Mouse (Mus musculus) small intestine, adult 2 months (tissue): Measurements from ENCODE around the gene Pdlim3. TPM values are rescaled to one million over a fixed set of nuclear protein-coding genes. Genes with fewer than 3 reads are reported as not detected.

Experiments
- H3K27ac ChIP-seq: fragments of 200-500 bp; 2 replicates; pipeline ENCODE4 v1.5.1; 2012; ENCODE audit warnings: low read depth, low read length, control low read depth, inconsistent platforms; ENCODE audit not compliant: insufficient read depth
- H3K27me3 ChIP-seq: fragments of 200-500 bp; 2 replicates; pipeline ENCODE4 v1.6.1; 2012; ENCODE audit warnings: mild to moderate bottlenecking, moderate library complexity, low read length, inconsistent platforms; ENCODE audit not compliant: control insufficient read depth, insufficient read depth
- H3K36me3 ChIP-seq: fragments of 200-500 bp; 2 replicates; pipeline ENCODE4 v1.6.1; 2012; ENCODE audit warnings: mild to moderate bottlenecking, low read length, control low read depth, inconsistent platforms; ENCODE audit not compliant: control insufficient read depth, insufficient read depth
- H3K4me1 ChIP-seq: fragments of 200-500 bp; 2 replicates; pipeline ENCODE4 v1.6.1; 2012; ENCODE audit warnings: low read length, inconsistent platforms, mixed read lengths; ENCODE audit not compliant: control insufficient read depth, insufficient read depth, insufficient read length
- H3K4me3 ChIP-seq: fragments of 200-500 bp; 2 replicates; pipeline ENCODE4 v1.5.1; 2012; ENCODE audit warnings: low read depth, mild to moderate bottlenecking, control low read depth, inconsistent platforms, low read length, moderate library complexity
- CTCF ChIP-seq: fragments of 200-500 bp; IDR thresholded peaks from 2 replicates; pipeline ENCODE4 v1.5.1; 2012; ENCODE audit warnings: low read depth, mild to moderate bottlenecking, control low read depth, inconsistent platforms, low read length, moderate library complexity, mixed read lengths; ENCODE audit not compliant: insufficient replicate concordance, insufficient read length; ENCODE audit errors: extremely low read depth
- POLR2A ChIP-seq: fragments of 200-500 bp; IDR thresholded peaks from 2 replicates; pipeline ENCODE4 v1.6.1; 2012; ENCODE audit warnings: low read depth, mild to moderate bottlenecking, control low read depth, inconsistent platforms, low read length, moderate library complexity
- WGBS: fragments of 180-500 bp; shearing (Covaris S2); methylation state at CpG from one replicate; pipeline ENCODE4 v1.1.7; 2018; 5-methylcytosine and 5-hydroxymethylcytosine counted together
- polyA plus RNA-seq: library from polyadenylated mRNA; depleted of rRNA; stranded (reverse); fragments of >200 nt; gene quantifications from 2 replicates; pipeline ENCODE4 v1.2.3, GENCODE M21; 2012

The Pdlim3 gene
- polyA plus RNA-seq, 1 experiment, result 52.8 TPM

DNA sequence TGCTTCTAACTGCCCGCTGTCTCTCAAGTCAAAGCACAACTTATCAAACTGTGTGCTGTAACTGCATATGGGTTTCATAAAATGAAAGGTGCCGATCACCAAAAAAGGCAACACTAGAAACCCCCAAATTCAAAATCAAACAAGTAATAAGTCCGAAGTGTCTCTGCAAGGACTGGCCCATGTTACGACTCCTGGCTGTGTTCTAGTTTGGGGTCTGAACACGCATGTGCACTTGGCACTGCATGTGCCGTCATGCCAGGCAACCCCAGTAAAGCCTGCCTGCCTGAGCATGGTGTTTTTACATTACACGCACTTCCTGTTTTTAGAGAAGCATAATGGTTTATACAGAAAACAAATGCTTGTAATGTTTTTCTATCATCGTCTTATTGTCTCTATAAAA is 3.5 kb upstream of the Pdlim3 start:
- WGBS, result 95% methylated on average over 8 of the region's 8 CpGs
- H3K4me1 ChIP-seq, result no peaks in the 10 kb centered on the region; the same call in 1 of the 2 replicates
- no peak for TF ChIP-seq CTCF
- TF ChIP-seq POLR2A, result no peak
- no peak overlapping the region for H3K27ac ChIP-seq
- H3K36me3 ChIP-seq, result no peaks in the 10 kb centered on the region
- H3K27me3 ChIP-seq, result peaks cover 5% of the 10 kb centered on the region; the same call in 1 of the 2 replicates
- no peak overlapping the region for H3K4me3 ChIP-seq

GRCm38 (mm10) chr8:45883793-45884192 is 1.5 kb upstream of the Pdlim3 start:
- no peak for TF ChIP-seq POLR2A
- TF ChIP-seq CTCF, result no peak
- Histone ChIP-seq H3K4me3 (no peak overlapping the region), H3K27ac (no peak overlapping the region), H3K27me3 (peaks cover 5% of the 10 kb centered on the region; the same call in 1 of the 2 replicates), H3K36me3 (no peaks in the 10 kb centered on the region), H3K4me1 (no peaks in the 10 kb centered on the region; the same call in 1 of the 2 replicates)
- WGBS, result 63% methylated on average over 4 of the region's 4 CpGs

- peak overlapping the region; percentile 29 for H3K4me3 ChIP-seq
- 4% methylated on average over 13 of the region's 13 CpGs for WGBS
- no peak overlapping the region for H3K27ac ChIP-seq
These were observed 709 bp upstream of the Pdlim3 start for GRCm38 (mm10) chr8:45884552-45884951.

GRCm38 (mm10) chr8:45885775-45886174 is 514 bp downstream of the Pdlim3 start:
- Histone ChIP-seq H3K4me3 (peak overlapping the region; percentile 60), H3K4me1 (no peaks in the 10 kb centered on the region; the same call in 1 of the 2 replicates), H3K27me3 (peaks cover 5% of the 10 kb centered on the region; the same call in 1 of the 2 replicates), H3K36me3 (no peaks in the 10 kb centered on the region), H3K27ac (peak overlapping the region; percentile 82)
- 27% methylated on average over 2 of the region's 2 CpGs for WGBS
- no peak for TF ChIP-seq POLR2A
- TF ChIP-seq CTCF, result no peak

More at GRCm38 (mm10) chr8:45884552-45884951, 709 bp upstream of the Pdlim3 start:
- TF ChIP-seq POLR2A (no peak), CTCF (no peak)
- no peaks in the 10 kb centered on the region; the same call in 1 of the 2 replicates for H3K4me1 ChIP-seq
- H3K27me3 ChIP-seq, result peaks cover 5% of the 10 kb centered on the region; the same call in 1 of the 2 replicates
- H3K36me3 ChIP-seq, result no peaks in the 10 kb centered on the region

DNA sequence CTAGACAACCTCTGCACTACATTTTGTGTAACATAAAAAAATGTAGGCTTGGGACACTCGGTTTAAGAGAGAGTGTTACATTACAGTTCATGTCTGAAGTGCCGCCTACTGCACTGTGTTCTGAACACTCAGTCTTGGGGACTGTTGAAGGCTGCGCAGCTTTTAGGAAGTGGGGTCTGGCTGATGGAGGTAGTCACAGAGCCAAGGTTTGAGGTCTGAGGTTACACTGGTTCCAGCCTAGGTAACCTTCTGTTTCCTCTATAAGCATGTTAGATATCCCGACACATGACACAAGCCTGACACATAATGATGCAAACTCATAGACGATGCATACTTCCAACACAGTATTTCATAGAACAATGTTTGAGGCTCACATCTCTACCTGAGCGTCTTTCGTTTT is 4.5 kb downstream of the Pdlim3 start:
- Histone ChIP-seq H3K27ac (no peak overlapping the region; the same call in 1 of the 2 replicates), H3K27me3 (0 out of 2 replicates have a peak, but pooled peaks cover 5% of the 10 kb centered on the region), H3K4me1 (no peaks in the 10 kb centered on the region; the same call in 1 of the 2 replicates), H3K36me3 (no peaks in the 10 kb centered on the region), H3K4me3 (no peak overlapping the region)
- WGBS, result 82% methylated on average over 7 of the region's 7 CpGs
- TF ChIP-seq POLR2A (no peak), CTCF (no peak)

- no peaks in the 10 kb centered on the region for H3K36me3 ChIP-seq
- no peak overlapping the region for H3K27ac ChIP-seq
- 72% methylated on average over 3 of the region's 3 CpGs for WGBS
- no peaks in the 10 kb centered on the region for H3K27me3 ChIP-seq
- H3K4me3 ChIP-seq, result no peak overlapping the region
- no peaks in the 10 kb centered on the region for H3K4me1 ChIP-seq
- no peak for TF ChIP-seq CTCF
- no peak for TF ChIP-seq POLR2A
These were observed 11.3 kb downstream of the Pdlim3 start for GRCm38 (mm10) chr8:45896590-45896989.

DNA sequence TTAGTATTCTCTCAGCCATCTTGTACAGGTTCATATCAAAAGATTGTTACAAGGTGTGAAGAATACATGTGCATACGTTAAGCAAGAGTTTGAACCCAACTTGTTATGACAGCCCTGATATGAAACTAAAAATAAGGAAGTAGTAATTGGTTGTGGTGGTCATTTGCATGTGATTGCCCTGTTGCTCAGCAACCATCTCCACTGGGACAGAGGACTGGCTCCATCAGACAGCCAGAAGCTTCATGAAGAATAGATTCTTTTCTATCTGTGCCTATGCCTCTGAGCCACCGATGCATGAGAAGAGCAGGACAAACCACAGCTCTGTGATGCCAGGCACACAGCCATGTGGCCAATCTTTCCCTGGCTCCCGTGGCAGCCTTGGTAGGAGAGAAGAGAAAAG is 14.5 kb downstream of the Pdlim3 start:
- 60% methylated on average over 3 of the region's 3 CpGs for WGBS
- TF ChIP-seq CTCF (no peak), POLR2A (no peak)

More for the DNA sequence above, 14.5 kb downstream of the Pdlim3 start:
- Histone ChIP-seq H3K4me1 (no peaks in the 10 kb centered on the region), H3K4me3 (no peak overlapping the region), H3K27me3 (no peaks in the 10 kb centered on the region), H3K27ac (no peak overlapping the region), H3K36me3 (no peaks in the 10 kb centered on the region)
